Mouse (Mus musculus): Measurements from ENCODE around the gene Rbm26. TPM values are rescaled to one million over a fixed set of nuclear protein-coding genes. Genes with fewer than 3 reads are reported as not detected.

The Rbm26 gene
- polyA plus RNA-seq, 1 experiment = 9.0 TPM

GRCm38 (mm10) chr14:105124513-105124912 lies 52.6 kb downstream of the Rbm26 start:
- no peaks in the 10 kb centered on the region for H3K79me3 ChIP-seq (ENCODE audit: low read depth)
- peaks cover 79% of the 10 kb centered on the region for H3K36me3 ChIP-seq (ENCODE audit: control insufficient read depth, insufficient read depth)
- TF ChIP-seq MAX (IDR thresholded peaks at IDR 0.05) = no peak
- TF ChIP-seq FOSL1 (IDR thresholded peaks at IDR 0.05; ENCODE audit: insufficient read depth, low read length, poor library complexity, severe bottlenecking) = no peak
- TF ChIP-seq CTCF (IDR thresholded peaks at IDR 0.05; ENCODE audit: control insufficient read depth, insufficient read depth, insufficient read length) = no peak
- no peak for TF ChIP-seq CEBPB (IDR thresholded peaks at IDR 0.05; ENCODE audit: low read depth)
- no peak for TF ChIP-seq MYOG (IDR thresholded peaks at IDR 0.05; ENCODE audit: control insufficient read depth, extremely low read depth, insufficient read length)
- TF ChIP-seq MYOD1 (IDR thresholded peaks at IDR 0.05; ENCODE audit: control insufficient read depth, insufficient read length, low read depth) = no peak
- H3ac ChIP-seq (ENCODE audit: control insufficient read depth, insufficient read length, low read depth) = no peak overlapping the region
- no peak overlapping the region for H3K4me3 ChIP-seq (ENCODE audit: insufficient read depth, poor library complexity, severe bottlenecking)
- H3K79me2 ChIP-seq (ENCODE audit: control insufficient read depth, insufficient read depth) = no peaks in the 10 kb centered on the region
- no peaks in the 10 kb centered on the region for H3K27me3 ChIP-seq (ENCODE audit: control insufficient read depth, insufficient read depth, insufficient read length)

- Histone ChIP-seq H3K4me3 (ENCODE audit: insufficient read depth, poor library complexity, severe bottlenecking) (no peak overlapping the region), H3ac (ENCODE audit: control insufficient read depth, insufficient read length, low read depth) (no peak overlapping the region), H3K79me3 (ENCODE audit: low read depth) (no peaks in the 10 kb centered on the region), H3K36me3 (ENCODE audit: control insufficient read depth, insufficient read depth) (peaks cover 76% of the 10 kb centered on the region), H3K27me3 (ENCODE audit: control insufficient read depth, insufficient read depth, insufficient read length) (no peaks in the 10 kb centered on the region), H3K79me2 (ENCODE audit: control insufficient read depth, insufficient read depth) (no peaks in the 10 kb centered on the region)
- TF ChIP-seq FOSL1 (IDR thresholded peaks at IDR 0.05; ENCODE audit: insufficient read depth, low read length, poor library complexity, severe bottlenecking) = no peak
- no peak for TF ChIP-seq USF1 (IDR thresholded peaks at IDR 0.05; ENCODE audit: low read depth)
- TF ChIP-seq MYOG (IDR thresholded peaks at IDR 0.05; ENCODE audit: control insufficient read depth, extremely low read depth, insufficient read length) = no peak
- TF ChIP-seq CTCF (IDR thresholded peaks at IDR 0.05; ENCODE audit: control insufficient read depth, insufficient read depth, insufficient read length) = no peak
- TF ChIP-seq MYOD1 (IDR thresholded peaks at IDR 0.05; ENCODE audit: control insufficient read depth, insufficient read length, low read depth) = no peak
- no peak for TF ChIP-seq CEBPB (IDR thresholded peaks at IDR 0.05; ENCODE audit: low read depth)
- TF ChIP-seq MAX (IDR thresholded peaks at IDR 0.05) = no peak
Measured at GRCm38 (mm10) chr14:105115402-105115801, 61.7 kb downstream of the Rbm26 start.

GRCm38 (mm10) chr14:105106252-105106651 lies 70.9 kb downstream of the Rbm26 start:
- H3K79me2 ChIP-seq (ENCODE audit: control insufficient read depth, insufficient read depth) = no peaks in the 10 kb centered on the region
- no peak overlapping the region for H3ac ChIP-seq (ENCODE audit: control insufficient read depth, insufficient read length, low read depth)
- TF ChIP-seq MYOG (IDR thresholded peaks at IDR 0.05; ENCODE audit: control insufficient read depth, extremely low read depth, insufficient read length) (no peak), MAX (IDR thresholded peaks at IDR 0.05) (no peak), CTCF (IDR thresholded peaks at IDR 0.05; ENCODE audit: control insufficient read depth, insufficient read depth, insufficient read length) (no peak), USF1 (IDR thresholded peaks at IDR 0.05; ENCODE audit: low read depth) (no peak), MYOD1 (IDR thresholded peaks at IDR 0.05; ENCODE audit: control insufficient read depth, insufficient read length, low read depth) (no peak), FOSL1 (IDR thresholded peaks at IDR 0.05; ENCODE audit: insufficient read depth, low read length, poor library complexity, severe bottlenecking) (no peak), CEBPB (IDR thresholded peaks at IDR 0.05; ENCODE audit: low read depth) (no peak)
- no peaks in the 10 kb centered on the region for H3K79me3 ChIP-seq (ENCODE audit: low read depth)
- peaks cover 30% of the 10 kb centered on the region for H3K36me3 ChIP-seq (ENCODE audit: control insufficient read depth, insufficient read depth)
- H3K27me3 ChIP-seq (ENCODE audit: control insufficient read depth, insufficient read depth, insufficient read length) = no peaks in the 10 kb centered on the region
- H3K4me3 ChIP-seq (ENCODE audit: insufficient read depth, poor library complexity, severe bottlenecking) = no peak overlapping the region

- H3K27me3 ChIP-seq (ENCODE audit: control insufficient read depth, insufficient read depth, insufficient read length) = no peaks in the 10 kb centered on the region
- TF ChIP-seq USF1 (IDR thresholded peaks at IDR 0.05; ENCODE audit: low read depth) = no peak
- no peak for TF ChIP-seq CEBPB (IDR thresholded peaks at IDR 0.05; ENCODE audit: low read depth)
- TF ChIP-seq CTCF (IDR thresholded peaks at IDR 0.05; ENCODE audit: control insufficient read depth, insufficient read depth, insufficient read length) = no peak
- no peaks in the 10 kb centered on the region for H3K79me3 ChIP-seq (ENCODE audit: low read depth)
- H3K79me2 ChIP-seq (ENCODE audit: control insufficient read depth, insufficient read depth) = no peaks in the 10 kb centered on the region
- H3K36me3 ChIP-seq (ENCODE audit: control insufficient read depth, insufficient read depth) = no peaks in the 10 kb centered on the region
- no peak overlapping the region for H3K4me3 ChIP-seq (ENCODE audit: insufficient read depth, poor library complexity, severe bottlenecking)
- no peak overlapping the region for H3ac ChIP-seq (ENCODE audit: control insufficient read depth, insufficient read length, low read depth)
Measured at GRCm38 (mm10) chr14:105098861-105099260, 78.3 kb downstream of the Rbm26 start.

- no peaks in the 10 kb centered on the region for H3K27me3 ChIP-seq (ENCODE audit: control insufficient read depth, insufficient read depth, insufficient read length)
- no peaks in the 10 kb centered on the region for H3K79me3 ChIP-seq (ENCODE audit: low read depth)
- TF ChIP-seq CTCF (IDR thresholded peaks at IDR 0.05; ENCODE audit: control insufficient read depth, insufficient read depth, insufficient read length) (no peak), MAX (IDR thresholded peaks at IDR 0.05) (no peak), USF1 (IDR thresholded peaks at IDR 0.05; ENCODE audit: low read depth) (no peak), MYOG (IDR thresholded peaks at IDR 0.05; ENCODE audit: control insufficient read depth, extremely low read depth, insufficient read length) (no peak), MYOD1 (IDR thresholded peaks at IDR 0.05; ENCODE audit: control insufficient read depth, insufficient read length, low read depth) (no peak), FOSL1 (IDR thresholded peaks at IDR 0.05; ENCODE audit: insufficient read depth, low read length, poor library complexity, severe bottlenecking) (no peak), CEBPB (IDR thresholded peaks at IDR 0.05; ENCODE audit: low read depth) (no peak)
- no peak overlapping the region for H3ac ChIP-seq (ENCODE audit: control insufficient read depth, insufficient read length, low read depth)
- H3K4me3 ChIP-seq (ENCODE audit: insufficient read depth, poor library complexity, severe bottlenecking) = no peak overlapping the region
- no peaks in the 10 kb centered on the region for H3K36me3 ChIP-seq (ENCODE audit: control insufficient read depth, insufficient read depth)
- H3K79me2 ChIP-seq (ENCODE audit: control insufficient read depth, insufficient read depth) = no peaks in the 10 kb centered on the region
Measured at GRCm38 (mm10) chr14:105096221-105096620, 80.9 kb downstream of the Rbm26 start.

GRCm38 (mm10) chr14:105087001-105087400 lies 90.1 kb downstream of the Rbm26 start:
- no peaks in the 10 kb centered on the region for H3K79me2 ChIP-seq (ENCODE audit: control insufficient read depth, insufficient read depth)
- peaks cover 3% of the 10 kb centered on the region for H3K27me3 ChIP-seq (ENCODE audit: control insufficient read depth, insufficient read depth, insufficient read length)
- no peaks in the 10 kb centered on the region for H3K36me3 ChIP-seq (ENCODE audit: control insufficient read depth, insufficient read depth)
- H3K4me3 ChIP-seq (ENCODE audit: insufficient read depth, poor library complexity, severe bottlenecking) = no peak overlapping the region
- no peaks in the 10 kb centered on the region for H3K79me3 ChIP-seq (ENCODE audit: low read depth)
- H3ac ChIP-seq (ENCODE audit: control insufficient read depth, insufficient read length, low read depth) = no peak overlapping the region
- TF ChIP-seq CEBPB (IDR thresholded peaks at IDR 0.05; ENCODE audit: low read depth) (no peak), FOSL1 (IDR thresholded peaks at IDR 0.05; ENCODE audit: insufficient read depth, low read length, poor library complexity, severe bottlenecking) (no peak), MAX (IDR thresholded peaks at IDR 0.05) (no peak), MYOG (IDR thresholded peaks at IDR 0.05; ENCODE audit: control insufficient read depth, extremely low read depth, insufficient read length) (no peak), MYOD1 (IDR thresholded peaks at IDR 0.05; ENCODE audit: control insufficient read depth, insufficient read length, low read depth) (no peak), USF1 (IDR thresholded peaks at IDR 0.05; ENCODE audit: low read depth) (no peak), CTCF (IDR thresholded peaks at IDR 0.05; ENCODE audit: control insufficient read depth, insufficient read depth, insufficient read length) (no peak)
